Mouse (Mus musculus) limb, embryonic 13.5 days (tissue): ENCODE measurements around the gene Ppp4c. TPM values are rescaled to one million over a fixed set of nuclear protein-coding genes. Genes with fewer than 3 reads are reported as not detected.

ENCODE experiments used
- ATAC-seq: fragments of 200-750 bp; cut with Nextera tagmentation; 2 replicates; pipeline ENCODE4 v1.8.0; 2017; ENCODE audit warnings: low read depth, moderate number of reproducible peaks, moderate TSS enrichment; ENCODE audit not compliant: low FRiP score
- H3K27ac ChIP-seq: fragments of 300-500 bp; sonication (generic); 2 replicates; pipeline ENCODE4 v1.5.1; 2015; ENCODE audit warnings: inconsistent platforms, mild to moderate bottlenecking, moderate library complexity
- H3K27me3 ChIP-seq: fragments of 300-500 bp; sonication (generic); 2 replicates; pipeline ENCODE4 v1.6.1; 2015; ENCODE audit warnings: mild to moderate bottlenecking, inconsistent platforms
- H3K36me3 ChIP-seq: fragments of 300-500 bp; sonication (generic); 2 replicates; pipeline ENCODE4 v1.6.1; 2015; ENCODE audit warnings: inconsistent platforms, mild to moderate bottlenecking, moderate library complexity
- H3K4me1 ChIP-seq: fragments of 300-500 bp; sonication (generic); 2 replicates; pipeline ENCODE4 v1.6.1; 2015; ENCODE audit warnings: inconsistent platforms
- H3K4me2 ChIP-seq: fragments of 300-500 bp; sonication (generic); replicated peaks from 2 replicates; pipeline ENCODE4 v1.6.1; 2015; ENCODE audit warnings: inconsistent platforms, mild to moderate bottlenecking, moderate library complexity
- H3K4me3 ChIP-seq: fragments of 300-500 bp; sonication (generic); 2 replicates; pipeline ENCODE4 v1.5.1; 2015; ENCODE audit warnings: moderate library complexity, mild to moderate bottlenecking, inconsistent platforms
- H3K9ac ChIP-seq: fragments of 300-500 bp; sonication (generic); 2 replicates; pipeline ENCODE4 v1.6.1; 2015; ENCODE audit warnings: mild to moderate bottlenecking, inconsistent platforms
- H3K9me3 ChIP-seq: fragments of 300-500 bp; sonication (generic); 2 replicates; pipeline ENCODE4 v1.6.1; 2016; ENCODE audit warnings: inconsistent platforms
- WGBS: fragments of 180-500 bp; shearing (Covaris S2); methylation state at CpG from one replicate; pipeline ENCODE4 v1.1.7; 2015; 5-methylcytosine and 5-hydroxymethylcytosine counted together
- polyA plus RNA-seq: library from polyadenylated mRNA; unstranded; fragments of >200 nt; fragmentation: Nextera tagmentation; extraction: Ambion mirVana; gene quantifications from 2 replicates; pipeline ENCODE4 v1.2.1, GENCODE M21; 2015

The Ppp4c gene
- polyA plus RNA-seq, 1 experiment from 2014 or later: 287 TPM

- ATAC-seq: no peak
- Histone ChIP-seq H3K9ac (peak overlapping the region; percentile 90), H3K4me2 (peak overlapping the region; percentile 94), H3K9me3 (no peaks in the 10 kb centered on the region), H3K4me1 (peaks cover 44% of the 10 kb centered on the region), H3K27me3 (no peaks in the 10 kb centered on the region), H3K36me3 (peaks cover 18% of the 10 kb centered on the region), H3K4me3 (peak overlapping the region; percentile 81), H3K27ac (no peak overlapping the region)
- WGBS: 52% methylated on average over 10 of the region's 10 CpGs
These were observed 14.8 kb downstream of the Ppp4c start for GRCm38 (mm10) chr7:126777476-126777875.

DNA sequence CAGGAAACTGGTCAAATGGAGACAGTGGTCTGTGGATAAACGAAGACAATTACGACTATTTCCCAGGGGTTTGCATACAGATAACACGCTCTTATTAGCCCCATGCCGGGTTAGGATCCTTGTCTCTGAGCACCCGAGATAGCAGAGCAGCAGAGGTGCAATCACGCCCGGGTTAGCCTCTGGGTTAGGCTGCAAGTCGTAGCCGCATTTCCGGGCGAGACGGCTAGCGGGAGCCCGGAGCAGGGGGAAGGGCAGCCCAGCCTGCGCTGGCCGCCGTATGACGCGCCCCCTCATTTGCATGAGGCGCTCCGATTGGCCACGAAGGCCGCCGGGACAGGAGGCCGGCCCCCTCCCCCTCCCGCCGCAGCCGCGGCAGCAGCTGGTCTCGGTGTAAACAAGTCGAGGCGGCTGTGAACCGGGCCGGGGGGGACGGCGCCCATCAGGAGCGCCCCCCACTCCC lies 15.7 kb downstream of the Ppp4c start, which contains the start of gene Ypel3:
Ypel3 (plus strand) TSS at position 358 of the 460 bp plus-strand sequence.
- ATAC-seq: peak; percentile 91
- peak within 1 kb of the TSS; percentile 90 for H3K9ac ChIP-seq
- under 1% methylated on average over 35 of the region's 37 CpGs for WGBS
- peaks cover 25% of the 10 kb centered on the region for H3K36me3 ChIP-seq
- H3K27me3 ChIP-seq: no peaks in the 10 kb centered on the region
- H3K4me1 ChIP-seq: peaks cover 44% of the 10 kb centered on the region
- peak within 1 kb of the TSS; percentile 86 for H3K27ac ChIP-seq
- peak within 1 kb of the TSS; percentile 81 for H3K4me3 ChIP-seq
- no peaks in the 10 kb centered on the region for H3K9me3 ChIP-seq
- H3K4me2 ChIP-seq: peak within 1 kb of the TSS; percentile 94

DNA sequence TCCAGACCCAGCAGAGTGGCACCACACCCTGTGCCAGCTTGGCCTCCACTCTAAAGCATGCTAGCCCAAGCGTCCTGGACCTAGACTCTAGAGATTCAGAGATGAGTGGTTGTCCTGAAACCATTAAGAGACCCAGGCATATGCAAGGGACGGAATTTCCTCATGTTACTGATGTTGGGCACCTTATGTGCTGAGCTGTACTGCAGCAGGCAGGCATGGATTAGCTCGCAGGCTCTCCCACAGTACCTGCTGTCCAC lies 16.4 kb downstream of the Ppp4c start:
- Histone ChIP-seq H3K9ac (peak overlapping the region; percentile 90; the same call in 1 of the 2 replicates), H3K27me3 (no peaks in the 10 kb centered on the region), H3K4me1 (peaks cover 39% of the 10 kb centered on the region), H3K9me3 (no peaks in the 10 kb centered on the region), H3K36me3 (peaks cover 29% of the 10 kb centered on the region), H3K4me3 (peak overlapping the region; percentile 81; the same call in 1 of the 2 replicates), H3K27ac (peak overlapping the region; percentile 86; the same call in 1 of the 2 replicates), H3K4me2 (peak overlapping the region; percentile 94)
- ATAC-seq: no peak
- 46% methylated on average over 3 of the region's 3 CpGs for WGBS

DNA sequence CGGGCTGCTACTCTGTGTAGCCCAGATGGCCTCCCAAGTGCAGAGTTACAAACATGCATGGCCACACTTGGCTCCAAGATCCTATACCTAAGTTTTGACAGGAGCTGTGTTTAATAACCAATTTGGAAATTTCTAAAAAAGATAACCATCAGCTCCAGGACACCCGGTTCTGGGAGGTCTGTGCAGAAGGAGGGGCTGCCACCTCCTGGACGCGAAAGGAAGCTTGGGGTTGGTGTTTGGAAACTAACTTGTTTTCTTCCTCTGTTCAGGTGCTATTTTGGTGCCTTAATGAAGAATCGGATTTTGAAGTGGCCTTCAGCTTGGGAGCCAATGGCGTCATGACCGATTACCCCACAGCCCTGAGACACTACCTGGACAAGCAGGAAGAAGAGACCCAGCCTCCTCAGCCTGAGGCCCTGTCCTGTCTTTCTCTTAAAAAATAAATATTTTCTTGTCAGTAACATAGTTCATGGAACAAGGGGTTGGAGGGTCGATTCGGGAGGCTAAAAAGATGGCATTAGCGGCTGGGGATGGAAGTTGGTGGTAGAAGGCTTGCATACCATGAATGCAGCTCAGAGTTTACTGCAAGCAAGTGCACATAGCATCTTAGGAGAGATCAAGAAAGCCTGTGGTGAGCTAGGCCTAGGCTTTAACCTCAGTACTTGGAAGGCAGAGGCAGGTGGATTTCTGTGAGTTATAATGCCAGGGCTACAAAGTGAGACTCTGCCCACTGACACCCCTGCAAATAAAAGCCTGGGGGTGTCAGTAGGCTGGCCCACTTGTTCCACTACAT lies 16.9 kb downstream of the Ppp4c start:
- 78% methylated on average over 10 of the region's 10 CpGs for WGBS
- H3K4me3 ChIP-seq: peak overlapping the region; percentile 81; the same call in 1 of the 2 replicates
- ATAC-seq: no peak

DNA sequence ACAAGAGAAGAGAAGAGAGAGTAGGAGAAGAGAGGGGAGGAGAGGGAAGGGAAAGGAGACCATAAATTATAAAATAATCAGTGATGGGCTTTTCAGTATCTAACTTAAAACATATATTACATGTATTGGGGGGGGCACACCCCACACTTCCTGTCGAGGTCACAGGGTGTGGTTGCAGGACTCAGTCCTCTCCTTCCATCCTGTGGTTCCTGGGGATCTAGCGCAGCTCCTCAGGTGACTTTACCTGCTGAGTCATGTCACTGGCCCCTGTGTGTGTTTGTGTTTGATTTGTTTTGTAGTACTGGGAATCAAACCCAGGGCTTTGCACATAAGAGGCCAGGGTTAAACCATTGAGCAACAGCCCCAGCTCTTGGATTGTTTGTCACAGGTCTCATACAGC lies 17.8 kb downstream of the Ppp4c start:
- H3K4me1 ChIP-seq: peaks cover 26% of the 10 kb centered on the region
- no peak overlapping the region for H3K4me2 ChIP-seq
- no peak for ATAC-seq
- WGBS: 74% methylated on average over 2 of the region's 2 CpGs
- H3K4me3 ChIP-seq: no peak overlapping the region
- no peaks in the 10 kb centered on the region for H3K27me3 ChIP-seq
- H3K9ac ChIP-seq: no peak overlapping the region
- no peaks in the 10 kb centered on the region for H3K9me3 ChIP-seq
- peaks cover 44% of the 10 kb centered on the region for H3K36me3 ChIP-seq
- H3K27ac ChIP-seq: no peak overlapping the region

More for the DNA sequence above, 16.9 kb downstream of the Ppp4c start:
- Histone ChIP-seq H3K4me1 (peaks cover 36% of the 10 kb centered on the region), H3K36me3 (peaks cover 34% of the 10 kb centered on the region), H3K27ac (peak overlapping the region; percentile 86; the same call in 1 of the 2 replicates), H3K9ac (0 out of 2 replicates have a peak overlapping the region, but pooled peaks have one; percentile 90), H3K27me3 (no peaks in the 10 kb centered on the region), H3K9me3 (no peaks in the 10 kb centered on the region), H3K4me2 (peak overlapping the region; percentile 94)

- Histone ChIP-seq H3K27ac (no peak overlapping the region), H3K9me3 (no peaks in the 10 kb centered on the region), H3K4me3 (no peak overlapping the region), H3K4me2 (no peak overlapping the region), H3K36me3 (peaks cover 45% of the 10 kb centered on the region), H3K9ac (no peak overlapping the region), H3K4me1 (peaks cover 26% of the 10 kb centered on the region), H3K27me3 (no peaks in the 10 kb centered on the region)
- no peak for ATAC-seq
- 78% methylated on average over 2 of the region's 2 CpGs for WGBS
These were observed 18.9 kb downstream of the Ppp4c start for GRCm38 (mm10) chr7:126773351-126773750.

GRCm38 (mm10) chr7:126770784-126771183 lies 21.5 kb downstream of the Ppp4c start:
- WGBS: 87% methylated on average over 12 of the region's 12 CpGs
- H3K9me3 ChIP-seq: no peaks in the 10 kb centered on the region

GRCm38 (mm10) chr7:126767001-126767400 lies 25.3 kb downstream of the Ppp4c start:
- H3K27me3 ChIP-seq: no peaks in the 10 kb centered on the region
- no peaks in the 10 kb centered on the region for H3K9me3 ChIP-seq
- no peak overlapping the region for H3K27ac ChIP-seq
- peaks cover 9% of the 10 kb centered on the region; the same call in 1 of the 2 replicates for H3K4me1 ChIP-seq
- no peak overlapping the region for H3K4me3 ChIP-seq
- peaks cover 89% of the 10 kb centered on the region for H3K36me3 ChIP-seq
- no peak overlapping the region for H3K4me2 ChIP-seq
- no peak overlapping the region for H3K9ac ChIP-seq
- WGBS: 95% methylated on average over 8 of the region's 8 CpGs
- no peak for ATAC-seq

More at GRCm38 (mm10) chr7:126770784-126771183, 21.5 kb downstream of the Ppp4c start:
- H3K36me3 ChIP-seq: peaks cover 68% of the 10 kb centered on the region
- peaks cover 6% of the 10 kb centered on the region for H3K4me1 ChIP-seq
- no peaks in the 10 kb centered on the region for H3K27me3 ChIP-seq
- H3K4me3 ChIP-seq: no peak overlapping the region
- no peak overlapping the region for H3K27ac ChIP-seq
- H3K4me2 ChIP-seq: no peak overlapping the region
- no peak for ATAC-seq
- H3K9ac ChIP-seq: no peak overlapping the region

- Histone ChIP-seq H3K36me3 (peaks cover 85% of the 10 kb centered on the region), H3K27ac (no peak within 1 kb of the TSS), H3K4me3 (no peak within 1 kb of the TSS), H3K9ac (peak within 1 kb of the TSS; percentile 13; the same call in 1 of the 2 replicates), H3K4me1 (peaks cover 13% of the 10 kb centered on the region), H3K9me3 (no peaks in the 10 kb centered on the region), H3K27me3 (no peaks in the 10 kb centered on the region), H3K4me2 (no peak within 1 kb of the TSS)
- 93% methylated on average over 16 of the region's 16 CpGs for WGBS
- no peak for ATAC-seq
These were observed 26.1 kb downstream of the Ppp4c start, which contains the start of gene Gdpd3 for GRCm38 (mm10) chr7:126766201-126766600. Gene Gdpd3 (plus strand): TSS chr7:126766334.

GRCm38 (mm10) chr7:126765540-126765939 lies 26.8 kb downstream of the Ppp4c start:
- Histone ChIP-seq H3K9me3 (no peaks in the 10 kb centered on the region), H3K4me1 (peaks cover 20% of the 10 kb centered on the region), H3K27ac (no peak overlapping the region), H3K27me3 (no peaks in the 10 kb centered on the region), H3K9ac (peak overlapping the region; percentile 13; the same call in 1 of the 2 replicates), H3K36me3 (peaks cover 78% of the 10 kb centered on the region), H3K4me2 (no peak overlapping the region), H3K4me3 (no peak overlapping the region)
- 89% methylated on average over 9 of the region's 9 CpGs for WGBS
- ATAC-seq: no peak

DNA sequence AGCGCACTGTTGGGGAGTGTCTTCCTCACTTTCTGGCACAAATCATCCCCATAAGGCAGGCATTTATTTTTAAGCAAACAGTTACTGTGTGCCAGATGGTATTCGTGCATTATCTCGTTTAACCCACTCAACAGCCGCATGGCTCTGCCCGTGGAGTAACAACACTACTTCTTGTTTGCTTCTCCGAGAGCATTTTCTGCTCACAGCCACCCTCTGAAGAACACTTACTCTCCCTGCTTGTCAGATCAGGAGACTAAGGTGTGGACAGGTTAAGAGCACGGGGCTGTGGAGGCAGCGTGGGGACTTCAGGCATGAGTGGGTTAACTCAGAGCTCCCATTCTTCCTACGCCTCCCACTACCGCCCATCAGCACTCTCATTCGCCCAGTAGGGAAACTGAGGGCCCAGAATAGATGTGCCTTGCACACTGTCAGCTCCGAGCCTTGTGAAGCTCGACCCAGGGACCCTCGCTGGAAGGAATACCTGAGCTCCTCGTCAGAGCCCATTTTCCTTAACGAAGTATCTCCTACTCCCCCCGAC lies 29.8 kb downstream of the Ppp4c start:
- Histone ChIP-seq H3K27ac (0 out of 2 replicates have a peak overlapping the region, but pooled peaks have one; percentile 48), H3K4me1 (peaks cover 36% of the 10 kb centered on the region), H3K27me3 (no peaks in the 10 kb centered on the region), H3K36me3 (peaks cover 51% of the 10 kb centered on the region), H3K9ac (0 out of 2 replicates have a peak overlapping the region, but pooled peaks have one; percentile 35), H3K9me3 (no peaks in the 10 kb centered on the region), H3K4me3 (no peak overlapping the region), H3K4me2 (0 out of 2 replicates have a peak overlapping the region, but pooled peaks have one; percentile 3)
- 65% methylated on average over 17 of the region's 17 CpGs for WGBS
- no peak for ATAC-seq

GRCm38 (mm10) chr7:126761529-126762067 lies 30.7 kb downstream of the Ppp4c start:
- peaks cover 41% of the 10 kb centered on the region for H3K36me3 ChIP-seq
- WGBS: 83% methylated on average over 6 of the region's 6 CpGs
- H3K27ac ChIP-seq: peak overlapping the region; percentile 69; the same call in 1 of the 2 replicates
- H3K27me3 ChIP-seq: no peaks in the 10 kb centered on the region
- no peak overlapping the region for H3K4me3 ChIP-seq
- peak overlapping the region; percentile 93 for H3K4me2 ChIP-seq
- no peak overlapping the region for H3K9ac ChIP-seq
- peaks cover 36% of the 10 kb centered on the region for H3K4me1 ChIP-seq
- H3K9me3 ChIP-seq: no peaks in the 10 kb centered on the region
- ATAC-seq: no peak
